Mouse (Mus musculus): ENCODE measurements around the gene Sdk1.

DNA sequence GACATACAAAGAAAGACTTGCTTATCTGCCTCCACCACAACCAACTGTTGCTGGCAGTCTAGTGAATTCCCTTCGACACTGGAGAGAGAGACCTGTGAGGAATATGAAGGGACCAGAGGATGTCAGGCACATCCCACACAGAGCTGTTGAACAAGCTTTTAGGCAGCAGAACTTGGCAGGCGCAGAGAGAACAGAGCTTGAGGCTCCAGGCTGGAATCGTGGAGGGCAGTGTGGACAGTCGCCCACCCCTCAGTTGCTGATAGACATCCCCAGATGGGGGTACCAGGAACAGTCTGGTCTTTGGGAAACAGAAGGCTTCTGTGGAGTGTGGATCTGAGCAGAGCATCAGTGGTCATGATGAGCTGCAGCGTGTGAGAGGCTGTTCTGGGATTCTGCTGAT lies 747.4 kb downstream of the Sdk1 start:
- TF ChIP-seq CTCF (IDR thresholded peaks at IDR 0.05; ENCODE audit: insufficient read depth, low read depth, low read length) (no peak), POLR2A (IDR thresholded peaks at IDR 0.05; ENCODE audit: insufficient read depth, low read depth, low read length) (no peak)

Data from olfactory bulb, adult 2 months (tissue).